Mouse (Mus musculus): ENCODE measurements around the gene Guca2b.

DNA sequence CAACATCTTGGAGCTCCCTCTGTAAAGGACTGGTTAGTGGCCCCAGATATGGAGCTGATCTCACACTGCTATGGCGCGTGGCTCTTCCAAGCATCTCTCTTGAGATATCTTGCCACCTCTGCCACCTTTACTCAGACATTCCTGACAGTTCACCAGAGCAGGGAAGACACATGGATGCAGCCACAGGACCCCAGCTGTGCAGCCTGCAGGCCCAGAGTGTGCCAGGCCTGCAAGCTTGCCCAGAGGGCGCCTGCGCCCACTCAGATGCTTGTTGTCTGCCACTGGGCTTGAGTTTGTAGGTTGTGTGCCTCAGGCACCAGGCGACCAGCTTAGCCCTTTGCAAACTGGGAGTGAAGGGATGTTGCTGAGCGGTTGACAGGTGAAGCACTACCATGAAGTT is 12.0 kb upstream of the Guca2b start:
- TF ChIP-seq CTCF (conservative IDR thresholded peaks at IDR 0.05 in 1 of 2, IDR thresholded peaks at IDR 0.05 in 1 of 2; ENCODE audit: low read depth in 2 of 2, low read length in 2 of 2) (no peak), NELFE (IDR thresholded peaks at IDR 0.05; ENCODE audit: low read depth, low read length) (no peak), ZMIZ1 (IDR thresholded peaks at IDR 0.05; ENCODE audit: low read depth, low read length) (no peak), UBTF (IDR thresholded peaks at IDR 0.05; ENCODE audit: low read depth, low read length) (no peak), POLR2A (IDR thresholded peaks at IDR 0.05; ENCODE audit: low read depth, low read length) (no peak)

Data from CH12.LX (cell line).